Mouse (Mus musculus): ENCODE measurements around the gene Hcn4. TPM values are rescaled to one million over a fixed set of nuclear protein-coding genes. Genes with fewer than 3 reads are reported as not detected.
A peak's percentile ranks its signal among the peaks of the same experiment; 100 is the strongest.

Hcn4 gene
- total RNA-seq (2015) (not detected in 2 replicates), total RNA-seq (2017) (not detected in 2 replicates)

DNA sequence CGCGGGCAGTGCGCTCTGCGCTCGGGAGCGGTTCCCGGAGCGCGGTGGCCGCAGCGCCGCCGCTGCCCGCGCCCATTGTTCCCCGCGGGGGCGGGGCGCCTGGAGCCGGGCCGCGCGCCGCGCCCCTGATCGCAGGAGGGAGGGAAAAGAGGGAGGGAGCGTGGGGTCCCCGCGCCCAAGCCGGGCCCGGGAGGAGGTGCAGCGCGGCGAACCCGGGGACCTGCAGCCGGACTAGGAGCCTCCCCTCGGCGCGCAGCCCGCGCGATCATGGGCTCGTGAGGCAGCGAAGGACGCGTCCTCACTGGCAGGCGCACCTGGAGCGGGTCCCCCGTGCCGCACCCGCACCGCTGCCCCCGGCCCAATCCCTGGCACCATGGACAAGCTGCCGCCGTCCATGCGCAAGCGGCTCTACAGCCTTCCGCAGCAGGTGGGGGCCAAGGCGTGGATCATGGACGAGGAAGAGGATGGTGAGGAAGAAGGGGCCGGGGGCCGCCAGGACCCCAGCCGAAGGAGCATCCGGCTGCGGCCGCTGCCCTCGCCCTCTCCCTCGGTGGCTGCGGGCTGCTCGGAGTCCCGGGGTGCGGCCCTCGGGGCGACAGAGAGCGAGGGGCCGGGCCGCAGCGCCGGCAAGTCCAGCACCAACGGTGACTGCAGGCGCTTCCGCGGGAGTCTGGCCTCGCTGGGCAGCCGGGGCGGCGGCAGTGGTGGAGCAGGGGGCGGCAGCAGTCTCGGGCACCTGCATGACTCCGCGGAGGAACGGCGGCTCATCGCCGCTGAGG, at the start of gene Hcn4:
Hcn4 (plus strand) TSS at position 274 of the 779 bp plus-strand sequence.
- no peak for ATAC-seq (replicated peaks; ENCODE audit: poor library complexity)

DNA sequence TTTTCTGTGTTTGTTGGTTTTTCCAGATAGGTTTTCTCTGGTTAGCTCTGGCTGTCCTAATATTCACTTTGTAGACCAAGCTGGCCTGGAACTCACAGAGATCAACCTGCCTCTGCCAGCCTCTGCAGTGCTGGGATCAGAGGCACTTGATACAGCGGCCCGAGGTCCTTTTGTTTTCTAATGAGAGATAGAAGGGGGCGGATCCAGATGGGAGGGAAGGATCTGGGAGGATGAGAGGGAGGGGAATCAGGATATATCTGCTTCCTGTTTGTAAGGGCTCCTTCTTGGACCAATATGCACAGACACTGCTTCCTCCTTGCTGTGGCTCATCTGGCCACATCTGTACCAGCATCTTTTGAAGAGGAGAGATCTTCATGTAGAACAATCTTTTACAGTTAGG, 48.5 kb upstream of the Hcn4 start:
- no peak for ATAC-seq (replicated peaks; ENCODE audit: poor library complexity)

DNA sequence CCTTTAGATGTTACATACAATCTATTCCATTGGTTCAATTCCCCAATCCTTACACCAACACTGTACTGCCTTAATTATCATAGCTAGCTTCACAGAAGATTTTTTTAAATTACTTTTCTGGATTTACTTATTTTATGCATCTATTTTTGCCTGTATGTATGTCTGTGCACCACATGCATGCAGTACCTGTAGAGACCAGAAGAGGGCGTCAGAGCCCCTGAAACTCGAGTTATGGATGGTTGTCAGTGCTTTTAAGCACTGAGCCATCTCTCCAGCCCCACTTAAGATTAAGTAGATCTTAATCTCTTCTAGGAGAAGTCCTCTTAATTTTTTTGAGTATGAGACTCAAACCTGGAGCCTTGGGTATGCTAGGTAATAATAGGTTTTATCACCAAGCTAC, 47.8 kb upstream of the Hcn4 start:
- no peak for ATAC-seq (replicated peaks; ENCODE audit: poor library complexity)

DNA sequence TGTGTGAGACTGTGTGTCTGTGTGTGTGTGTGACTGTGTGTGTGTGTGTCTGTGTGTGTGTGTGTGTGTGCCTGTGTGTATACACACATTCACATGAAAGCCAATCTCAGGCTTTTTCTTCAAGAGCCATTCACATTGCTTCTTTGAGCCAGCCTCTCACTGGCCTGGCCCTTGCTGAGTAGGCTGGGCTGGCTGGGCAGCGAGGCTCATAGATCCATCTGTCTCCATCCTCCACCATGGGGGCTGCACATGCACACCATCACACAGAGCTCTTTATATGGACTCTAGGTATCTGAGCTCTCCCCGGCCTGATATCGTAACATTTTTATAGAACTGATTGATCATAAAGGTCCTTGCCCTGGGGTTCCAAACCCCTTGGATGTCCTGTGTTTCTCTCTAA, 33.7 kb upstream of the Hcn4 start:
- ATAC-seq (replicated peaks; ENCODE audit: poor library complexity): no peak

DNA sequence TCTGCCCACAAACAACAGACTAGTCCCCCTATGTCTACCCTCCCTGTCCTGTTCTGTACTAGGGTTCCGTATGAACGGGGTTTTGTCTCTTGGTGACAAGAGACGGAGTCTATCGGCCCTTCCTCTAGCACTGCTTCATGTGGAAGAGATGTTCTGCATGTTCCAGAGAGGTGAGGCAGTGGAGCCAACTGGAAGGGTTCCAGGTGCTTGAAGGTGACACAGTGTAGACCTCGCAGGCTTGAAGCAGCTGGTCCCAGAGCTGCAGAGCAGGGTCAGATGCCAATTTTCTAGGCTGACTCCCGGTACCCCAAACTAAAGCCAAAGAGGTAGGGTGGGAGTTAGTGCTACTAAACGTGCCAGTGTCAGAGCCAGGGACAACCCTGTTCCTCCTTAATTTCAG, 25.1 kb upstream of the Hcn4 start:
- no peak for ATAC-seq (replicated peaks; ENCODE audit: poor library complexity)

DNA sequence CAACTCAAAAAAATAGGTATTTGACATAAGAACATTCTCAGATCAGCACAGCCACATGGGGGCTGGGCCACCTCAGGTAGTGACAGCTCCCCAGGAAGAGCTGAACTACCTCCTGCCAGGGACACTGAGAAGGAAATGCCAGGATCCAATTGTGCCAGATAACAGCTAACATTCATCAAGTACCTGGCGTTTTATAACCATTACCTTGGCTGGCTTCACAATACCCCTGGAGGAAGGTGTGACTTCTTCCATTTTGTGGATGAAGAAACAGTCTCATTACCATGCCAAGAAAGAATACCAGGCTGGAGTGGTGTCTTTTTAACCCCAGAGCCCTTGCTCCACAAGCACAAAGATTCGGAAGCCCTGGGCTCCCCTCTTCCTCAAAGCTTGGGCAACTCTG, 21.8 kb upstream of the Hcn4 start:
- ATAC-seq (replicated peaks; ENCODE audit: poor library complexity): no peak

DNA sequence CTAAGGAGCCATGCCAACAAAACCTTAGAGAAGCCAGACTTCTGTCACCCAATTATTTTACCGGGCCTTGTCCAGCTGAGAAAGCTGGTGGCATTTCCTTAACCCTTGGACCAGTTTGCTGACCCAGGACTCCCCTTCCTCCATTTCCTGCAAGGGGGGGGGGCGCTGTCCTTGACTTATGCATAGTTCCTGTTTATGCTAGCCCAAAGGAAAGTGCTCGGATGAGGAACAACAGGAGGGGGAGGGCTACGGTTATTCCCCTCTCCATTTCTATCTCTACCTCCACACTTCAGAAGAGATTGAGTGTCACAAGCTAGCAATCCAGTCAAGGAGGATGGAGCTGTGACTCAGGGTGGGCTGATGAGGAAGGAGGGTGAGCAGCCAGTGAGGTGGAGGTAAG, 20.9 kb upstream of the Hcn4 start:
- no peak for ATAC-seq (replicated peaks; ENCODE audit: poor library complexity)

DNA sequence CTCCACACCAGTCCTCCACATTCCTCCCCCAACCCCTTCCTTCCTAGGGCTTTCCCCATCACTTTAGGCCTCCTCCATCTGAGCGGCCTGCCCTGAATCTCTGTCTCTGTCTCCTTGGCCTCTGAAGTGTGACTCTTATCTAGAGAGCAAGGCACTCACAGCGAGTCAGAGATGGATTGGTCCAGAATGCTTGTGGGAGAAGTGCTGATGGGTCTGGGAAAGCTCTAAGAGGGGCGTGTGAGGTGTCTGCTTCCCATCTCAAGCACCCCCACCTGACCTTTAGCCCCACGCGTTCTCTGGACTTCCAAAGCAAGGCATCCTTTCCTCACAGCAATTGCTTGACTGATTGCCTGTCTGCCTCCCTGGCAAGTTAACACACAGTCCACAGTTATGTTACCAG, 20.4 kb upstream of the Hcn4 start:
- ATAC-seq (replicated peaks; ENCODE audit: poor library complexity): no peak

DNA sequence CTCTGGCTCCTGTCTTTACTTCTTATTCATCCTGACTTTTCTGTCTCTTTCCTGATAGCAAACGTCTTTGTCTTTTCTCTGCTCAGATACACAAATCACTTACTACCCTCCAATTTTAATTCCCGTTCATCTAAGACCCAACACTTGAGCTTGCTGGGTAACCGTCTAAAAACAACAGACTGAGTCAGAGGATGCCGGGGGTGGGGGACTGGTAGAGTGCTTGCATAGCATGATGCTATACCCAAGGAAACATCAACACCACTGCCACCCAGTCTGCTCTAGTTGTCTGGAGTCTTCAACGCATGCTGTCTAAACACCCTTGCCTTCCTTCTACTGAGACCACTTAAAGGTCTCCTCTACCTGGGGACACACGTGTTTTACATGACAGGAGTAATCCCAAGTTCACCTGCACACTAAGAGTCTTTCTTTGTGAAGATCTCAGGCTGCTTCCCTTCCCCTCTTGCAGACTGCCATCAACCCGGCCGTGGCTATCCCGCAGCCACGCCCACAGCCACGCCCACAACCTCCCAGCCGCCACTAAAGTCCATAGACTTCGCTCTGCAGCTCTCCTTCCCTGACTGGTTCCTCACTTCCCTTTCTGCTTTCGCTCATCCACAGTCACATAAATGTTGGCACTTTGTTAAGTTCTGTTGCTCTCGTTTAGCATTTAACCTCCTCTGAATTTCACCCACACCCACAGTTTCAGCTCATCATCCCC, 17.5 kb upstream of the Hcn4 start:
- ATAC-seq (replicated peaks; ENCODE audit: poor library complexity): peak; percentile 93

DNA sequence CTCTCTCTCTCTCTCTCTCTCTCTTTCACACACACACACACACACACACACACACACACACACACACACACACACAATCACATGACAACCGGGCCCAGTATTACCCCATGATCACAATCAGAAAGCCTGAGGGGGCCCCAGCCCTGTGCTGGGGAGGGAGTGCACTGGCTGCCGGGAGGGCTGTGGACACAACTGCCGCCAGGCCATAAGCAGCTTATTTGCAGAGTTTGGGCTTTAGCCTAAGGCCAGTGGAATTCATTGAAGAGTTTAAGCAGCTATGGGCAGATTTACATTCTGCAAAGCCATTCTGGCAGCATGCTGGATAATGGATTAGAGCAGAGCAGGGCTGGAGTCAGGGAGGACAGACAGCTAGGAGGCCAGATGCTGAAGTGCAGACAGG, 12.0 kb upstream of the Hcn4 start:
- ATAC-seq (replicated peaks; ENCODE audit: poor library complexity): no peak

DNA sequence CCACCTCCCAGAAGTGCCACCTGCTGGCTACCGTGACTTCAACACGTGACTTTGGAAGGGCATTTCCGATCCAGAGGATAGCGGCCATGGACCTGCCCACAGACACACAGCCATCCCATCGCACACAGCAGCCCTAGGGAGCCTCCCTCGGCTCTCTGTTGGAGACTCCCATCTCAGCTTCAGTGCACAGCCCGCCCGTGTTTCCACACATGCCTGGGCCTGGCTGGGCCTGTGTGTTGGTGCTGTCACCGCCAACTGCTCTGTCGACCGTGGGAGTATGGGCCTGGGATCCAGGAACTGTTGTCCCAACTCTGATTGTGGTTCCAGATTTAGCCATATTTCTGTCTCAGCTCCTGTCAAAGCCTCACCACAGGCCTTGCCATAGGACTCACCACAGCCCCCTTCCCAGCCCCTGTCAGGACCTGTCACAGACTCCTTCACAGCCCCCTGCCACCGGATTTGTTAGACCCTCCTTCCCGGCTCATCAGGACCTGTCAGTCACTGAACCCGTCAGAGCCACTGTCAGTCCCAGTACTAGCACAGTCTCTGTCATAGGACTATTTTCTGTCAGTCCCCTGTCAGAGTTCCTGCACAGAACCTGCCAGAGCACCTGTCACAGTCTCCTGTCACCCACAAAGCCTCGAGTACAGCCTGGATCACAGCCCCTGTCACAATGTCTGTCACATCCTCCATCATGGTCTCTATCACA, 7.5 kb upstream of the Hcn4 start:
- no peak for ATAC-seq (replicated peaks; ENCODE audit: poor library complexity)

DNA sequence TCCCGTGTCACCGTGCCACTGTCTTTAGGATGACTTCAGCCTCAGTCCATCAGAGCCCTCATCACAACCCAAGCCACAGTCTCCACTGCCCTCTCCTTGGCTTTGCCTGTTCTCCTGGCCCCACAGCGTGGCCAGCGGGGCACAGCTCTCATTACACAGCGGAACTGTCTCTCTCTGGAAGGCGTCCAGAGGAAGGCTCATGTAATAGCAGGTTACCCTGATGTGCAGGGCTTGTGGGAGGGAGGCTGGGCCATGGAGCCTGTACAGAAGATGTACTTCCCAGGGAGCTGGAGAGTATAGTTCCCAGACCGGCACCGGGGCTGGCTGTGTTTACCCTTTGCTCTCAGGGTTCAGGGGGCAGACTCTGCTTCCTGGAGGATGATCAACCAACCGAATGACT, 6.8 kb upstream of the Hcn4 start:
- no peak for ATAC-seq (replicated peaks; ENCODE audit: poor library complexity)

DNA sequence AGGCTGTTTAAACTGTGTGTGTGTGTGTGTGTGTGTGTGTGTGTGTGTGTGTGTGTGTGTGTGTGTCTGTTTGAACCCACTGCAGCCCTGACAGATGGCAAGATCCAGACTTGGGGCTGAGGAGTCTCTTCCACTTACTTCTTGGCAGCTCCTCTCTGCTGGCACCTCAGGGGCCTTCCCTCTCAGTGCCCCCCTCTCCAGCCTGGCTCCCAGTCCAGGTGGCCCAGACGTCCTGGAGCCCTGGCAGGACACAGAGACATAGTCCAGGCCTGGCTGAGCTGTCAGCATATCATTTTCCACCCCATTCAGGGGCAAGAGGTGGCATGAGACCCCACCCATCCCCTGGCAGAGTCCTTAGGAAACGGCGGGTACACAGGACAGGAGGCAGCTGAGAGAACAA, 5.5 kb upstream of the Hcn4 start:
- ATAC-seq (replicated peaks; ENCODE audit: poor library complexity): no peak

DNA sequence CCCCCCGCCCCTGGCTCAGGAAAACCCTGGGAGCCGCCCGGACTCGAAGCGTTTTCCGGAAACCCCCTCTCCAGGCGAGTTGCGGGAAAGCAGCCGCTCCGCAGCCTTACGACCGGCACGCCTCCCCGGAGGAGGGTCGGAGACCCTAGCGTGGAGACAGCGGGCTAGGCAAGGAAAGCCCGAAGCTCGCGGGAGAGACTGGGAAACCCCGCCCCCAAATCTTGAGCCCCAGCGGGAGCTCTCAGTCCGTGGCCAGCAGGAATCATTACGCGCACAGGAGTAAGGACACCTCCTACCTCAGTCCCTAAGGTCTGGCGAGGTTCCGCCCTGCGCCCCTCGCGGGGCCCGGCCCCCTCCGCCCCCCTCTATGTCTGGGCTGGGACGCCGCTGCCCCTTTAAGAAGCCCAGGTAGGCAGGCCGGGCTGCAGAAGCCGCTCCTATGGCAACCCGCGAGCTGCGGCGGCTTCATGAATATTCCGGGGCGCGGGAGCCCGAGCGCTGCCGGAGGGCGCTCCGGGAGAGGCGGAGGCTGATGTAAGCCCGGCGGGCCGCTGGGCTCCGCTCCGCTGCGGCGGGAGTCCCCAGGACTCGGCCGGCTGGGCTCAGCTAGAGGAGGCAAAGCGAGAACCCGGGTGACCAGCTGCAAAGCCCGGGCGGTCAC, 651 bp upstream of the Hcn4 start:
- ATAC-seq (replicated peaks; ENCODE audit: poor library complexity): no peak

DNA sequence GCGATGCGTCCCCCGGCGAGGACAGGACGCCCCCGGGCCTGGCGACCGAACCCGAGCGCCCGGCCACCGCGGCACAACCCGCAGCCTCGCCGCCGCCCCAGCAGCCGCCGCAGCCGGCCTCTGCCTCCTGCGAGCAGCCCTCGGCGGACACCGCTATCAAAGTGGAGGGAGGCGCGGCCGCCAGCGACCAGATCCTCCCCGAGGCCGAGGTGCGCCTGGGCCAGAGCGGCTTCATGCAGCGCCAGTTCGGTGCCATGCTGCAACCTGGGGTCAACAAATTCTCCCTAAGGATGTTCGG, 655 bp downstream of the Hcn4 start:
- no peak for ATAC-seq (replicated peaks; ENCODE audit: poor library complexity)

DNA sequence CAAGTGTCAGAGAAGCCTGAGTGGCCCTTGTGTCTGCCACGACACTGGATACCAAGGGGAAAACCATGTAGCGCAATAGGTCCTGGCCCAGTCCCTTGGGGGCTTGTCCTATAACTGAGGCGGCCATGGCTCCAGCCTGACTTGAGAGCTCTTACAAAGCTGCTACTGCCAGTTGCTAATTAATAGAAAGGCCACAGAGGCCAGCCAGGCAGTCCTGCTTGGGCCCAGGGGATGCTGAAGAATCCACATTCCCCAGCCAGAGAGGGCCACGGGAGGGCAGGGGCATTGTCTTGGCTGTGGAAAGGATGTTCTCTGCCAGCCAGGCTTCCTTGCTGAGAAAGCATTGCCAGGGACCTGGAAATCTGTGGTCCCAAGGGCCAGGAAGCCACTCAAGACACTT, 6.4 kb downstream of the Hcn4 start:
- ATAC-seq (replicated peaks; ENCODE audit: poor library complexity): no peak

DNA sequence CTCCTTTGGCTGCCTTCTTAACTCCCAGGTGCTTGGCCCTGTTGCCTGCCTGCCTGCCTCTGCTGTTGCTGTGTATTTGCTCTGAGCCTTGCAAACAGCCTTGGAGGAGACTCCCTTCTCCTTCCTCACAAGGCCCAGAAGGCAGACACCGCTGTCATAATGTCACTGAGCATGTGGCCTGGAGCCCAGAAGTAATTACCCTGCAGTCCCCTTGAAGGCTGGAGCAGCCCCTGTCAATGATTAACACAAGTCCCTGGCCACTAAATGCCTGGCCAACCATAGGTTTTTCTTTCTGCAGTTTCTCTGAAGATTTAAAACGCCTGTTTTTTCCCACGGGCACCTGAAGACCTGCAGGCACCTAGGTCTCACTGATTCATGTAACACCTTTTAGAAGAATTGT, 9.7 kb downstream of the Hcn4 start:
- ATAC-seq (replicated peaks; ENCODE audit: poor library complexity): no peak

DNA sequence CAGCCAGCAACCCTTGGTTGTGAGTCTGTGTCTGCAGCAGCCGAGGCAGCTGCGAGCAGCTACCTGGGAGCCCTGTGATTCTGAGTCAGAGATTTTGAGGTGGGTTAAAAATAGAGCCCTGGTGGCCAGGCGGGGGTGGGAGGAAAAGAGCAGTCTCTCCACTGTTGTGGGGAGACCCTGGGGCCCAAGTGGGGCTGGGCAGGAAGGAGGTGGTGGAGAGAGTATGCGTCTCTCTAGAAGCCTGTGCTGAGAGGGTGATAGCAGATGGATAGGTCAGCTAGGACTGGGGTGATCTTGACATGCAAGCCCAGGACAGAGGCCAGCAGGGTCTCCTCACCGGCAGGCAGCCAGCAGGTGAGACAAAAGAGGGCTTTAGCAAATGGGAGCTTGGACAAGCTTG, 14.0 kb downstream of the Hcn4 start:
- no peak for ATAC-seq (replicated peaks; ENCODE audit: poor library complexity)

DNA sequence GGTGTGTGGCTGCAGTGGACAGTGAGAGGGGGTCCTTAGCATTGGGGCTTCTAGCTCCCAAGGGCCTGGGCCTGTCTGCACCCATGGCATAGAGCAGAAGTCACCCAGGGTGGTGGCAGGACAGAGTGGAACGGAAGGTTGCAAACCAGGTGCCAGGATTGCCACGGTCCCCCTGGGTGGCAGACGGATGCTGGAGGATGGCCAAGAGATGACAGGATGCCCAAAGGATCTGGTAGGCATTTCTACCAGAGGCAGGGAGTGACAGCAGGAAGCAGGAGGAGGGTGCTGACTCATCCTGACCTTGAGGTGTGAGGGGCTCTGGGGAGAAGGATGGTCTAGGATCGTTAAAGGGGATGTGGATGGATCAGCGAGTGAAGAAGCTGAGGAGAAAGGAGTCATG, 15.3 kb downstream of the Hcn4 start:
- ATAC-seq (replicated peaks; ENCODE audit: poor library complexity): no peak

DNA sequence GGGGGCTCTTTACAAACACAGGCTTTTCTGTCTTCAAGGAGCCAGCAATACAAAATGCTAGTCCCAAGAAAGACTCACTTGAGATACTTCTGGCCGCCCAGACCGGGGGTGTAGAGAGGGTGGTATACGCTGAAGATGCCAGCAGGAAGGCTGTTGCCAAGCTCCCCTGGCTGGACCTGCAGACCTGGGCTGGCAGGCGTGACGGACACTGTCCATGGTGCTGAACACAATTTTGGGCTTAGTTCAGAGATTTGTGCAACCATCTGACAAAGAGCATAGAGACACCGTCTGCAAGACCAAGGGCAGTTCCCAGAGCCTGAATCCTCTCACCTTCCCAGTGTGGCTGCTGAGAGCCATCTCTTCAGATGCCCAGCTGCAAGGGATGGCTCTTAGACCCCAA, 18.4 kb downstream of the Hcn4 start:
- ATAC-seq (replicated peaks; ENCODE audit: poor library complexity): peak; percentile 58; the same call in 1 of the 2 replicates

DNA sequence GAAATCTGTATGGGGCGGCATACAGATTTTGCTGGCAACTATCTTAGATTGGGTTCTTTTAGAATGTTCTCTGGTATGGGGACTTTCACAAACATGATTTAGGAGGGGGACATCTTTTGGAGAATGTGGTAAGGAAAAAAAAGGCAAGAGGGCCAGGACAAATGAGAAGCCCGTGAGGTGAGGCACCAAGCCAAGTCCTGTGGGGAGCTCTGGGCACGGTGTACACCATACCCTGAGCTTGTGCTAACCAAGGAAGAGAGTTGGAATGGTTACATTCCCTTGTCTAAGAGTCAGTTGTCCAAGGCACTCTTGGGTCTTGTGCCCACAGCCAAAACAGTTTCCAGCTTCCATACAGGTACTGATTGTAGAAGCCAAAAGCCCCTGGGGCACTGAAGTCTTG, 21.4 kb downstream of the Hcn4 start:
- no peak for ATAC-seq (replicated peaks; ENCODE audit: poor library complexity)

DNA sequence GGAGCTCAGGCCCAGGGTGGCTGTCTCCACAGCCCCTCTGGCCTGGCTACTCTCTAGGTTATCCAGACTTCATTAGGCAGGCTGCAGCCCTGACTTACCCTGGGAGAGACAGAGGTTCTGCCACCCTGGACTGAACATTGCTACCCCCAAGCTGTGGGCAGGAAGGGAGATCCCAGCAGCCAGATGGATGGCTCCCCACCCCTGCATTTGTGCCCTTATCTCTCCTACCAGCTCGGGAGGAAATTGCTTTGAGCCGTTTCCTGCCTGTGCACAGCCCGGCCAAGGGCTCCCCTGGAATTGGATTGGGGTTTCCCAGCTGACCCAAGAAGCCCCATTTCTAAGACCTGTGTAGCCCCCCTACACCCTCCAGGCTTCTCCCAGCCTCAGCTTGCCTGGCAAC, 23.8 kb downstream of the Hcn4 start:
- ATAC-seq (replicated peaks; ENCODE audit: poor library complexity): no peak
